Mouse (Mus musculus) urinary bladder, adult 2 months (tissue): ENCODE measurements around the gene Rnase10. TPM values are rescaled to one million over a fixed set of nuclear protein-coding genes. Genes with fewer than 3 reads are reported as not detected.
"Not testable (repeated sequence)": the region's sequence is repeated elsewhere in the genome, so short reads cannot be mapped to it uniquely, and the experiment has no call there.

Source experiments
- DNase-seq: peaks from one replicate; pipeline ENCODE4 v3.0.0; 2022; ENCODE audit warnings: low spot score
- polyA plus RNA-seq: library from polyadenylated mRNA; depleted of rRNA; stranded (reverse); fragments of >200 nt; gene quantifications from 2 replicates; pipeline ENCODE4 v1.2.3, GENCODE M21; 2012

The Rnase10 gene
- polyA plus RNA-seq, 1 experiment: 0.28 TPM

GRCm38 (mm10) chr14:51009572-51009971 is 2.0 kb downstream of the Rnase10 start:
- DNase-seq: no peak

- not testable (repeated sequence) for DNase-seq
Observed at GRCm38 (mm10) chr14:51014724-51015123, 7.2 kb downstream of the Rnase10 start.

GRCm38 (mm10) chr14:51015780-51016179 is 8.2 kb downstream of the Rnase10 start:
- no peak for DNase-seq

GRCm38 (mm10) chr14:51017256-51017655 is 9.7 kb downstream of the Rnase10 start:
- DNase-seq: no peak

- no peak for DNase-seq
Observed at GRCm38 (mm10) chr14:51023457-51023856, 15.9 kb downstream of the Rnase10 start.

GRCm38 (mm10) chr14:51024820-51025219 is 17.3 kb downstream of the Rnase10 start:
- no peak for DNase-seq

- no peak for DNase-seq
Observed at GRCm38 (mm10) chr14:51026391-51027133, 19.0 kb downstream of the Rnase10 start.

- no peak for DNase-seq
Observed at GRCm38 (mm10) chr14:51027387-51028155, 20.0 kb downstream of the Rnase10 start.

GRCm38 (mm10) chr14:51035206-51035605 is 27.7 kb downstream of the Rnase10 start:
- no peak for DNase-seq

GRCm38 (mm10) chr14:51036214-51036613 is 28.7 kb downstream of the Rnase10 start:
- DNase-seq: no peak

- DNase-seq: no peak
Observed at GRCm38 (mm10) chr14:51041769-51042168, 34.2 kb downstream of the Rnase10 start, which contains the start of gene Rnase9. TSS of gene Rnase9 (minus strand) at chr14:51041869.

GRCm38 (mm10) chr14:51047846-51048245 is 40.3 kb downstream of the Rnase10 start:
- DNase-seq: no peak

- no peak for DNase-seq
Observed at GRCm38 (mm10) chr14:51050063-51050462, 42.5 kb downstream of the Rnase10 start, which contains the start of gene Rnase11. TSS of gene Rnase11 (minus strand) at chr14:51050163.

GRCm38 (mm10) chr14:51051941-51052340 is 44.4 kb downstream of the Rnase10 start:
- no peak for DNase-seq

- no peak for DNase-seq
Observed at GRCm38 (mm10) chr14:51053176-51053575, 45.6 kb downstream of the Rnase10 start.

GRCm38 (mm10) chr14:51054243-51055237 is 47.0 kb downstream of the Rnase10 start:
- DNase-seq: no peak

GRCm38 (mm10) chr14:51057401-51057831 is 49.9 kb downstream of the Rnase10 start, which contains the start of gene Rnase12:
TSS of gene Rnase12 (minus strand) at chr14:51057661.
- no peak for DNase-seq
